Mouse (Mus musculus): Measurements from ENCODE around the gene Herc1. TPM values are rescaled to one million over a fixed set of nuclear protein-coding genes. Genes with fewer than 3 reads are reported as not detected.

Herc1 gene
- total RNA-seq (2021), result 100 to 1,000 TPM; 100 to 109 TPM
- long read RNA-seq, partial matches to known transcripts, result 18 of 24 reads
- long read RNA-seq, other reads (novel, unspliced or antisense), result 6 of 24 reads

GRCm38 (mm10) chr9:66349860-66350787, at the start of gene Herc1:
TSS of gene Herc1 (plus strand) at chr9:66350450.
- peak; percentile 92 to 97 for DNase-seq (ENCODE audit: low spot score in 2 of 2)

- no peak for DNase-seq (ENCODE audit: low spot score in 2 of 2)
These were observed 45.7 kb upstream of the Herc1 start for GRCm38 (mm10) chr9:66304320-66305090.

GRCm38 (mm10) chr9:66305121-66306112, 44.8 kb upstream of the Herc1 start:
- DNase-seq (ENCODE audit: low spot score in 2 of 2), result peak; percentile 80 to 89

GRCm38 (mm10) chr9:66306414-66306813, 43.8 kb upstream of the Herc1 start:
- no peak for DNase-seq (ENCODE audit: low spot score in 2 of 2)

GRCm38 (mm10) chr9:66307341-66307740, 42.9 kb upstream of the Herc1 start:
- no peak for DNase-seq (ENCODE audit: low spot score in 2 of 2)

GRCm38 (mm10) chr9:66308741-66309140, 41.5 kb upstream of the Herc1 start:
- no peak for DNase-seq (ENCODE audit: low spot score in 2 of 2)

- DNase-seq (ENCODE audit: low spot score in 2 of 2), result no peak
These were observed 38.8 kb upstream of the Herc1 start for GRCm38 (mm10) chr9:66311458-66311857.

- DNase-seq (ENCODE audit: low spot score in 2 of 2), result no peak
These were observed 33.6 kb upstream of the Herc1 start for GRCm38 (mm10) chr9:66316603-66317002.

GRCm38 (mm10) chr9:66322010-66322931, 28.0 kb upstream of the Herc1 start:
- DNase-seq (ENCODE audit: low spot score in 2 of 2), result peak; percentile 25 to 56

GRCm38 (mm10) chr9:66326879-66327278, 23.4 kb upstream of the Herc1 start:
- no peak for DNase-seq (ENCODE audit: low spot score in 2 of 2)

- no peak for DNase-seq (ENCODE audit: low spot score in 2 of 2)
These were observed 20.8 kb upstream of the Herc1 start for GRCm38 (mm10) chr9:66329474-66329873.

GRCm38 (mm10) chr9:66330437-66330836, 19.8 kb upstream of the Herc1 start:
- DNase-seq (ENCODE audit: low spot score in 2 of 2), result no peak

GRCm38 (mm10) chr9:66331548-66331947, 18.7 kb upstream of the Herc1 start:
- no peak for DNase-seq (ENCODE audit: low spot score in 2 of 2)

- no peak for DNase-seq (ENCODE audit: low spot score in 2 of 2)
These were observed 17.9 kb upstream of the Herc1 start for GRCm38 (mm10) chr9:66332393-66332792.

- DNase-seq (ENCODE audit: low spot score in 2 of 2), result no peak
These were observed 13.0 kb upstream of the Herc1 start for GRCm38 (mm10) chr9:66337280-66337679.

- no peak for DNase-seq (ENCODE audit: low spot score in 2 of 2)
These were observed 12.1 kb upstream of the Herc1 start for GRCm38 (mm10) chr9:66338005-66338782.

GRCm38 (mm10) chr9:66339714-66340113, 10.5 kb upstream of the Herc1 start:
- DNase-seq (ENCODE audit: low spot score in 2 of 2), result no peak

GRCm38 (mm10) chr9:66340394-66341094, 9.7 kb upstream of the Herc1 start:
- no peak for DNase-seq (ENCODE audit: low spot score in 2 of 2)
